Mouse (Mus musculus) monocyte, adult 5-6 weeks (primary cell): Measurements from ENCODE around the gene Cbx2. TPM values are rescaled to one million over a fixed set of nuclear protein-coding genes. Genes with fewer than 3 reads are reported as not detected.

Source experiments
- ATAC-seq: fragments of 153-309, 156-312 bp; replicated peaks from 2 replicates; pipeline ENCODE4 v1.8.0; 2017; ENCODE audit warnings: mild to moderate bottlenecking; ENCODE audit not compliant: low TSS enrichment, insufficient number of reproducible peaks, severe bottlenecking, poor library complexity, low FRiP score
- total RNA-seq: library from RNA; stranded (forward); fragments of 200-1000, 200-491, 200-594 nt; gene quantifications from 3 replicates; pipeline ENCODE4 v1.2.3, GENCODE M21; 2017

Cbx2 gene
- 0.75 to 2.7 TPM (median 2.2 TPM) in 3 replicates for total RNA-seq

DNA sequence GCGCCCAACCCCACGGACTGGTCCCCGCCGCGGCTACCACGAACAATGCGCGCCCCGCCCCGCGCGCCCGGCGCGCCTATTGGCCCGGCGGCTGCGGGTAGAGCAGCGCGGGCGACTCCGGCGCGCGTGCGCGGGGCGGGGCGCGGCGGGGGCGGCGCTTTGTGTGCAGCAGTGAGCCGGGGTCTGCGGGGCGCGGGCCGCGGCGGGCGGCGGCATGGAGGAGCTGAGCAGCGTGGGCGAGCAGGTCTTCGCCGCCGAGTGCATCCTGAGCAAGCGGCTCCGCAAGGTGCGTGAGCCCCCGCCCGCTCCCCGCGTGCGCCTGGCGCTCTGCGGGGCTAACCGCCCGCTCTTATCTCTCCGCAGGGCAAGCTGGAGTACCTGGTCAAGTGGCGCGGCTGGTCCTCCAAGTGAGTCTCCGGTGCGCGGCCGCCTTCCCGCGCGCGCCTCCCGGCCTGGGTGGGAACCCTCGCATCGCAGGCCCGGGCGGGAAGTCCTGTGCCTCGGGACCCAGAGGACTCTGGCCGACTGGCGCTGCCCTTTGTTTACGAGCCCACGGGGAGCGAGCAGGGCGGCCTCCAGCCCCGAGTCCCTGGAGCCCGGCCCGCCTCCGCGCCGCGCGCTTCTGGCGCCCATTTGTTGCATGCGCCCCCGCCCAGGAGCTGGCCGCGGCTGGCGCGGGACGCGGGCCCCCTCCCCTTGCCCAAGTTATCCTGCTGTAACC lies at the start of gene Cbx2:
TSS of gene Cbx2 (plus strand) at position 68 of the 721 bp plus-strand sequence.
- ATAC-seq: no peak

- ATAC-seq: no peak
These were observed 48.4 kb upstream of the Cbx2 start for GRCm38 (mm10) chr11:118974340-118974739.

- ATAC-seq: no peak; the same call in 1 of the 2 replicates
These were observed 47.3 kb upstream of the Cbx2 start for GRCm38 (mm10) chr11:118975427-118975826.

DNA sequence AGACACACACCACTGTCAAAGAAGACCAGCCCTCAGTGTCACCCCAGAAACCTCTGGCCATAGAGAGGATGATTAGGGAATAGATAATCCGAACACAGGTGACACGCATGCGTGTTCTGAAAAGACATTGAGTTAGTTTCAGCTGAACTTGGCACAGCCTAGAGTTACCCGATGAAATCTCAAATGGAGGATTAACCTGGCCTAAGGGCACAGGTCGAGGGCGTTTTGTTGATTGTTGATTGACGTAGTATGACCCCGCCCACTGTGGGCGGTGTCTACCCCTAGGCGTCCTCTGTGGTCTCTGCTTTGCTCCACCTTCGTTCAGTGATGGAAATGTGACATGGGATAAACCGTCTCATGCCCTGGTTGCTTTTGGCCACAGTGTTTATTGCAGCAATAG lies 46.8 kb upstream of the Cbx2 start:
- ATAC-seq: no peak

- peak; percentile 78 for ATAC-seq
These were observed 42.4 kb upstream of the Cbx2 start for GRCm38 (mm10) chr11:118980388-118980787.

DNA sequence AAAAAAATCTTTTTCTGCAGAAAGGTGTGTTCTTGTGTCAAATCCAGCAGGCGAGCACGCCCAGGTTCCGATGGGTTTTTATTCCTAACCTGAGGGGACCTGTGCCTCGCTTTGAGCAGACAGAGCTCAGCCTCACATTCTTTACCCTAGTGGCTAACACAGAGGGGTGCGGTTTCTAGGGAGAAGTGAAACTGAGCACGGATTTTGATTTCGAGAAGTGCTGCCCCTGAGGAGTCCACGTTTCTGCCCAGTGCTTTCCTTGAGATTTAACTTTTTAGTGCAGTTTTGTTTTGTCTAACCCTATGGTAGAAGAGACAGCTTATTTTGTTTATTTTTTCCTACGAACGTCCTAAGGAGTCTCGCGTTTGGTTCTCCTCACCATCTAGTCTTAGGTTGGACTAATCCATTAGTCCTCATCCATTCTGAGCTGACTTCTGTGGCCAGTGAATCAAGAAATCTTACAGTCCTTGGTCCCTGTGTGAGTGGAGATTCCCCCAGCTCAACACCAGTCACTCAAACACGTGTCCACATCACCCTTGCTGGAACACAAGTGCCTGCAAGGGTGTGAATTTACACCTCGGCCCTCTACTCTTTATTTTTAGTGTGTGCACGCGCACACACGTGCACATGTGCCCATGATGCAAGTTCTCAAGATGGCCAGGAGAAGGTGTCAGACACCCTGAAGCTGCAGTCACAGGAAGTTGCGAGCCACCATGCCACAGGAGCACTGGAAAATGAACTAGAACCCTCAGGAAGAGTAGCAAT lies 41.6 kb upstream of the Cbx2 start:
- ATAC-seq: peak; percentile 73

DNA sequence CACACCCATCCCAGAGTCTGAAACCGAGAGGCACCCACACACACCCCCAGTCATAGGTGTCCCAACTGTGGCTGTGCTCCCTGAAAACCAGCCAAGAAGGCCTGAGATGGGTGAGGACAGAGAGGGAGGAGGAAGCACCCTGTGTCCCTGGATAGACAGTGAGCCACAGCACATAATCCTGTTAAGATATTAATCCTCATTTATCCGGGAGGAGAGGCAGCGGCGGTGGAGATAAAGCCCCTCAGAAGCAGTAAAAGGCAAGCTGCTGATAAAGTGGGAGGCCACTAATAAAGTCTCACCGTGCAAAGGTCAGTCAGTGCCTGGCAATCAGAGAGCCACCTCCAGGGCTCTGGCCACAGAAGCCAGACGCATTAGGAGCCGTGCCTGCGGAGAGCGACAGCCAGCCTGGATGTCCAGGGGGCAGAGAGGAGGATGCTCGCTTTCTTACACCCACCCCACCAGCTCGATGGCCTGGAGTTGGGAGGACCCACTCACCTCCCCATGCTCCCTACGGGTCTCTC lies 40.1 kb upstream of the Cbx2 start:
- no peak for ATAC-seq

DNA sequence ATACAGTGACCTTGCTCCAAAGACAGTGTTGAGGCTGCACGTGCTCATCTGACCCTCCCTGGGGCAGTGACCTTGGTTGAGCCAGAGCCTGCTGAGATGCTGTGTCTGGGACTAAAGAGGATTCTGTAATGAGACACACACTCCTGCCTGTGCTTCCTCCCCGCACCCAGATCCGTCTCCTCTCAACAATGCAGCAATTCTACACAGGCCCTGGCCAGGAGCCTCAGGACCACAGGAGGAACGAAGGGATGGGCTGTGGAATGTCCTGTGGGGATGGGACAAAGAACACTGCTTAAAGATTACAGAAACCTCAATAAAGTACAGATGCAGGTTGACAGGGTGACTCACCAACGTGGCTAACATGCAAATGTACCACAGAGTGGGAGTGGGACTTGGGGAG lies 37.2 kb upstream of the Cbx2 start:
- no peak for ATAC-seq

DNA sequence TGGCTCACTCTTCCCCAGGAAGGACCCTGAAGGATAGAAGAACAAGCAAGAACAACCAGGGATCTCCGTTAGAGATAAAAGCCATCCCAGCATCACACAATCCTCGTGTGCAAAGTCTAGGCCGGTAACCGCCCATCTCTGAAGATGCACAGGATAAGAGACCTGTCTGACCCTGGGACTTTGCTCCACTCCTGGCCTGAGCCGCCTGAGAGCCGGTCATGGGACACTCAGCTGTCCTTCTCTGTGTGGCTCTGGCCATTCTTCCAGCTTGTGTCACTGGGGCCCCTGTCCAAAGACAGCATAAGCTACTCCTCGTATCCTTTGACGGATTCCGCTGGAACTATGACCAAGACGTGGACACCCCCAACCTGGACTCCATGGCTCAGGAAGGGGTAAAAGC lies 34.8 kb upstream of the Cbx2 start, which contains the start of gene Enpp7:
TSS of gene Enpp7 (plus strand) at position 190 of the 400 bp plus-strand sequence.
- ATAC-seq: no peak

GRCm38 (mm10) chr11:118992781-118993180 lies 30.0 kb upstream of the Cbx2 start:
- ATAC-seq: no peak

DNA sequence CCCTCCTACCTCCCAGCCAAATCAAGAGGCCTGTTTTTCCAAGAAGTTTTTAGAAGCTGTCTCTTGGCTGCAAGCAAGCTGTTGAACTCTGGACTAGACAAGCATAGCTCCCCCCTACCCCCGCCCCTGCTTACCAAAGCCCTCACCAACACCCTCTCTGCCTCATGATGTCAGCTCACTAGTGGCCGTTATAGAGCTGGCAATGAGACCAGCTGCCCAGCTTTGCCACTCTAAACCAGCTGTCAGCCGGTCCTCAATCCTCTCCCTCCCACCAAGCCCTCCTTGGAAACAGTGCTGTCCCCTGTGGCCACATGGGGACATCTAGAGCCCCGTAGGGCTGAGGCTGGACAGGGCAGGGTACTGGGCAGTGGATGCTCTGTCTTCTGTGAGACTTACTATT lies 27.3 kb upstream of the Cbx2 start:
- ATAC-seq: no peak

DNA sequence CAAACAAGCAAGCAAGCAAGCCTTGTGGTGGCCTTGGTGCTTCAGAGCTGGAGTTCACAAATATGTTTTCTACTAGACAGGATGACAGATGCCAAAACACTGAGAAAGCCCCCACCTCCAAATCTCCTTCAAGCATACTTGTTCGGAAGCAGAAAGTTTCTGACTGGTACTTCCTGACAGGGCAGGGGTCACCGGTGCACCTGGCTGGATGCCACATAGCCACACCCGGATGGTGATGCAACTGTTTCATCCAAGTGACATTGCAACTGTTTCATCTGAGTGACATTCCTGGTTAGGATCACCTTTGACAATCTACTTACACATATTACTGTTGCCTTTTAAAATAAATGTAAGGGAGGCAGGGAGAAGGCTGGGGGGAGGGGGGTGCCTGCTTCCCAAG lies 25.6 kb upstream of the Cbx2 start:
- no peak for ATAC-seq

DNA sequence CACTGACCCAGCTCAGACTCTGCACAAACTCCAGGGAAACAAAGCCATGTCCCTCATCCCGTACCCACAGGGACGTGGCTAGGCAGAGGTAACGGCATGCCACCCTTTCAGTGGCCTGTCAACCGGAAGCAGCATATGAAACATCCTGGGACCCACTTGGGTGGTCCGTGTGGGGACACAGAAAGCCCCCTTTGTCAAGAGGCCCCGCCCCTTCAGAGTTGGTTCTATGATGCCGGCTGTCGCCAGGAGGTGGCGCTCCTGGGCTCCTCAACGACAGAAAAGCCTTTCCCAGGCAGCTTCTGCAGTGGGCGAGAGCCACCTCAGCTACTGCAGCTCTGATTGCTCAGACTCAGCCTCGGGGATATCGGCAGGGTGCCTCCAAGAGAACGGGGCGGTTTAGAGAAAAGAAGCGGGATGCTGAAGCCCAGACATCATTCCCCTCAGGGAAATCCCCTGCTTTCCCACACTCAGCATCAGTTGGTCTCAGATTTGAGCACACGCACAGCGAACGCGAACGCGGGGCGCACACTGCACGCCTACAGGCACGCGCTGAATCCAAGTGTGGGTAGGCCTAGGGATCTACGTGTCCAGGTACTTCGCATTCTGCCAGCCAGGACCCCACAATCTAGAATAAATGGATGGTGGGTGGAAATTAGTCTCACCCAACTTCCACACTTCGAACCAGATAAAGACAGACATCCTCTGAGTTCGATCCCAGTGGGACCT lies 24.1 kb upstream of the Cbx2 start:
- ATAC-seq: peak; percentile 78

DNA sequence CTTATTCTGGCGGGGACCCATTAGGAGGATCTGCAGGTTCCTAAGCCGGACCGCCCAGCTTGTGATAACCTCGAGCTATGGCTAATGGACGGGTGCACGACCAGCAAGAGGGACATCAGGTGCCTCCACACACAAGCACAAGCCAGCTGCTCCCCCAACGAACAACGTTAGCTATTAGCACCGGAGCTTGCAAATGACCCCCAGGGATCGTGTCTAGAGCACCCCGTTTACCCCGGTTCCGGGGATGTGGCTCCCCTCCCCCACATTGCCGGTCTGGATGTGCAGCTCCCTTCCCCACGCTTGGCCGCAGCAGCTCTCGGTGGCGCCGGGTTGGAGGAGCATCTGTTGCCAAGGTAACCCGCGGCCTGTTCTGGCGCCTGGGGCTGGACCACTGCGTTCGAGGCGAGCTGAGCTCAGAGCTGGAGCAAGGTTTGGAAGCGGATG lies 23.4 kb upstream of the Cbx2 start:
- ATAC-seq: no peak

DNA sequence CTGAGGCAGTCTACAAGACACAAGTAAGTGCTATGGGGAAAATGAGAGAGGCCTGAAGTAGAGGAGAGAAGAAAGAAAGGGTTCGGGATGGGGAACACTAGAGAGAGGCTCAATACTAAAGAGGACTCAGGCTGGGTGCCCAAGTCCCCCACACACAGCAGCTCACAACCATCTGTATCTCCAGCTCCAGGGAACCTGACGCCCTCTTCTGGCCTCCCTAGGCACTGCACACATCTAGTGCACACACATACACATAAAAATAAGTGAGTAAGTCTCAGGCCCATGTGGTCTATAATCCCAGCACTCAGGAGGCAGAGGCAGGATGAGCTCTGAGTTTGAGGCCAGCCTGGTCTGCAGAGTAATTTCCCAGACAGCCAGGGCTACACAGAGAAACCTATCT lies 21.9 kb upstream of the Cbx2 start:
- no peak for ATAC-seq

GRCm38 (mm10) chr11:119001493-119002128 lies 21.2 kb upstream of the Cbx2 start:
- no peak for ATAC-seq

- no peak for ATAC-seq
These were observed 17.1 kb upstream of the Cbx2 start for GRCm38 (mm10) chr11:119005547-119006275.

GRCm38 (mm10) chr11:119006462-119006861 lies 16.3 kb upstream of the Cbx2 start:
- no peak for ATAC-seq
